Mouse (Mus musculus) erythroblast, adult 5-6 weeks (primary cell): ENCODE data around the gene Afdn. TPM values are rescaled to one million over a fixed set of nuclear protein-coding genes. Genes with fewer than 3 reads are reported as not detected.

Experiments used
- ATAC-seq: replicated peaks from 2 replicates; pipeline ENCODE4 v1.8.0; 2016; ENCODE audit warnings: moderate number of reproducible peaks, mild to moderate bottlenecking, moderate TSS enrichment, inconsistent platforms; ENCODE audit not compliant: poor library complexity, low FRiP score, severe bottlenecking
- total RNA-seq, 2 experiments: library from RNA; stranded (forward) in 1 of 2; stranded (reverse) in 1 of 2; fragments of 150-400 nt in 1 of 2; fragments of 200-764, 138-1000 nt in 1 of 2; gene quantifications; 2 replicates each; pipeline versions ENCODE4 v1.2.3 to v1.2.4; 2015 to 2017; ENCODE audit warnings: low replicate concordance in 2 of 2

Gene Afdn
- total RNA-seq, 2 experiments from 2014 or later = 1.7 to 13.6 TPM

GRCm38 (mm10) chr17:13856429-13857090, 96.2 kb downstream of the Afdn start:
- ATAC-seq = no peak

DNA sequence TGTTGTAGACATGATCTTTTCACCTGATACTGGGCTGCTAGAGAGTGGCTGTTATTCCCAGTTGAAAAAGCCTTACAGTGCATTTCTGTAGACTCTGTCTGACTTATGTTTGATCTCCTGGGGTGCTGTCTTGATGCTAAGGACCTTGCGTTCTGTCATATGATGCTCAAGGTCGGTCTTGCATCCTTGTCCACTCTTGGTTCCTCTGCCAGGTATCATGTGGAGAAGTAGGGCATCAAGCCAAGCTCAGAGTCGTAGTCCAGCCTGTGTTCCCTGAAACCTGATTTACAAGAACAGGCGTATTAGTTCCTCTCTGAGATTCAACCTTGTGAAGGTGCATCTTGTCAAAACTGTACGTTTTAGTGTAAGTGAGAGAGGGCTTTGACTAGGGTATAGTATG, 105.0 kb downstream of the Afdn start:
- no peak for ATAC-seq

GRCm38 (mm10) chr17:13866951-13867351, 106.6 kb downstream of the Afdn start:
- ATAC-seq = no peak

DNA sequence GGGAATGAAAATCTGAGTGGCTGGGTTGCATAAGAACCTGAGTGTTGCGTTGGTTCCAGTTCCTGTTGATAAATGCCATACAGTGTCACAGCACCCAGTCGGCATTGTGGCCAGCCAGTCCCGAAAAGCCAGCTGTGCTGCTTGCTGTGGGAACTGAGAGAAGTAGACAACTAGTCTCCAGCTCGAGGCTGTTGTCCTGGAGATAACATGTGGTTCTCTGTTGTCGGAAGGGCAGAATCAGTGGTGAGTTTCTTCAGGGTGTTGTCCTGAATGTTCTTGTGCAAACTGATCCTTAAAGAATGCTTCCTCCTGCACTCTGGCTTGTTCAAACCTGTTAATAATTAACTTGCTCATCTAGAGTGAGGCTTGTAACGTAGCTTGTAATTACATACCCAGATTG, 107.1 kb downstream of the Afdn start:
- ATAC-seq = no peak

GRCm38 (mm10) chr17:13870236-13870635, 109.9 kb downstream of the Afdn start:
- ATAC-seq = no peak

DNA sequence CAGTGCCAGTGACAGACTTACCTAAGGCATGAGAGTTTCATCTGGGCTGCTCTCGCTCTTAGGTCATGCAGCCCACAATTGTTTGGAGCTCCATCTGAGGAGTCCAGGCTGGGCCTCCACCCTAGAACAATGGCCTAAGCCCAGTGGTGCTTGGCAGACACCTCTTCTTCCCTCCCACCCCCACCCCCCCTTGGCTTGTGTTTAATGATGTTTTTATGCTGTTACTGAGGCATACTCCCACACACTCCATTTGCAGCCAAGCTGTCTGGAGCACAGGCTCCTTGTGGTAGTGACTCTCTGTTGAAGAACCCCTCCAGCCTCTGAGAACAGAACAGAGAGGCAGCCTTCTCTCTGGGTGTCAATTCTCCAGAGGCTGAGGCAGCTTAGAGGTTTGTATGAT, 113.9 kb downstream of the Afdn start:
- no peak for ATAC-seq

DNA sequence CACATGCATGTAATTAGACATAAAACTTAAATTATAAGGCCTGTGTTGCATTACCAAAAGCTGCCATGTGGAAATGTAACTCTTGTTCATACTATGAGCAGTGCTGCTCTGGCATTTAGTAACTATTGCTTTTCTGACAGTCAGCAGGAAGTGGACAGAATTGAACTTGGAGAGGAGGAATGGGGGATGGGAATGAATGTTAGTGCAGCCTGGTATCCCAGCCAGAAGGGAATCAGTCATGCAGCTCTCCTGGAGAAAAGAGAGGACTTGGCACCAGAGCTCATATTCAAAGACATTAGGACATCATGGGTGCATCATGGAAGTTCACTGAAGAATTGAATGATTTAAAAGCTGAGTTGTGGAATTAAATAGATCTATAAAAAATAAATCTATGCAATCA, 117.1 kb downstream of the Afdn start:
- ATAC-seq = no peak

GRCm38 (mm10) chr17:13879731-13880130, 119.4 kb downstream of the Afdn start:
- ATAC-seq = no peak

- ATAC-seq = no peak
These were observed 123.2 kb downstream of the Afdn start for GRCm38 (mm10) chr17:13883540-13883939.

DNA sequence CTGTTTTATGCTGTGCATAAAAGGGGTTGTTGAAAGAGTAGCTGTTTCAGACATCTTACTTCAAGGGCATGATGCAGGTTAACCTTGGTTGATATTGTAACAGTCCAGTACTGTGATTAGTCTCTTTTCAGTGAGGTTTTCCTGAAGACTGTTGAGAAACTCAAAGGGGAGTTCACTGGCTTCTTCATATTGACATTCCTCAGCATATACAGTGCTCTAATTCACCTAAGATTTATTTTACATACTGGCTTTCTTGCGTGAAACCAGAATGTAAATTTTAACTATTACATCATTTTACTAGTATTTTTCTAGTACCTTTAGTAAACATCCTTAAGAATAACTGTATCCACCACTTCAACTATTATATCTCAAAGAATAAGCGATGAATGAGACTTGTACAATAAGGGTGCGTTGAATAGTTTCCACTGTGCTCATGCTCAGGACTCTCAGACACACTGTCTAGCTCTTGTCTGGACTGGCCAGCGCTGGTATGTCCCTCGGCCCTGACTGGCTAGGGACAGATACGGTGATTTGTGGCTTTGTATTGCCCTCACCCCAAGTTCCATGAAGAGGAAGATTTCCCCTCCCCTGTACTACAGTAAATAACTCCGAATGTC, 129.6 kb downstream of the Afdn start:
- ATAC-seq = no peak

DNA sequence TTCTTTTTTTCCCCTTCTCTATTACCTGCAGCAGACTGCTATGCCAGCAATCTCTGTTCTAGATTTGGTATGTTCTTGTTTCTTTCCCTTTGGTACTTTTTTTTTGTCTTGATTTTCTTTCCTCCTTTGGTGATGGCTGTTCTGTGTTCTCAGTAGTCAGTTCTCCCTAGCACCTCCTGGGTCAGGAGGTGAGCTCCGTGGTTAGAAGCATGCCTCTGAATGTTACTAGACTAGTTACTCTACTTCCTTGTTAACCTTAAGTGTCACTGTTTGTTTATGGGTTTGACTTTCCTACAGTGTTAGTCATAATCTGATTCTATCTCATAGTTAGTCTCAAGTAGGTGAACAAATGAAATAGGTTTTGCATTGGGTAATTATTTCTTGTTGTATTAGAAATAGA, 130.6 kb downstream of the Afdn start:
- ATAC-seq = no peak

DNA sequence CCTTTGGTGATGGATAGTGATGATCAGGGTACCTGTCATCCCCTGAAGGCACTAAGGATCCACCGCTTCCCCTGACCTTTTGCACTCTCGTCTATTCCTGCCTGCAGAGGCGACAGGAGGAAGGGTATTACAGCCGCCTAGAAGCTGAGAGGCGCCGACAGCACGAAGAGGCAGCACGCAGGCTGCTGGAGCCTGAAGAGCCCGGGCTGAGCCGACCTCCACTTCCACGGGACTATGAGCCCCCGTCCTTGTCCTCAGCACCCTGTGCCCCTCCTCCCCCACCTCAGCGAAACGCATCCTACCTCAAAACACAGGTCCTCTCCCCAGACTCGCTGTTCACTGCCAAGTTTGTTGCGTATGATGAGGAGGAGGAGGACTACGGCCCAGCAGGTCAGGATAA, 138.5 kb downstream of the Afdn start:
- no peak for ATAC-seq

DNA sequence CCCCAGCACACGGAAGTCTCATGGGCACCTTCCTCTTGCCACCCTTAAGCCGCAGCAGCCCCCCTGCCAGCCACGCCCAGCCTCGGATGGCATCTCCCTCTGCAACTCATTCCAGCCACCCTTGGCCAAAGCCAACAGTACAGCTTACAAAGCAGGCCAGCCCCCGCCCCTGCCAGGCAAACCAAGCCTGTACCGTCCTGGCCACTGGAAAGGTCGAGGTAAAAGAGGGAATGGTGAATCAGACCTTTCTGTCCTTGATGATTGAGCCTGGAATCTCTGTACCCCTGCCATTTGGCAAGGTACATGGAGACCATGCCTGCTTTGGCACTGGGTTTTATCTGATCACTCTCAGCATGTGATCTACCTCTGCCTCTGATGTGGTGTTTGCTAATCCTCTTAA, 138.9 kb downstream of the Afdn start:
- no peak for ATAC-seq

DNA sequence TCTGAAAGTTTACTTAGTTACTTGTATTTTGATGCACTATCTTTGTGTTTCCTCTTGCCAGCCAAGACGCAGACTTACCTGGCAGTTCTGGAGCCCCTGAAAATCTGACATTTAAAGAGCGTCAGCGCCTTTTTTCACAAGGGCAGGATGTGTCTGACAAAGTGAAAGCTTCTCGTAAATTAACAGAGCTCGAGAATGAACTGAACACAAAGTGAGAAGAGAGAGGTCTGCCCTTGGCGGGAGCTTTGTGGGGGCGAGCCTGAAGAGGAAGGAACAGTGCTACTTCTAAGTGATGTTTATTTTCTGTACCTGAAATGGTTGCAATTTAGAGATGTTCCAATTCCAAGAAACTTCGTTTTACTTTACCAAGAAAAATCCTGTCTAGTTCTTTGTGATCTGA, 143.5 kb downstream of the Afdn start:
- no peak for ATAC-seq

- no peak for ATAC-seq
These were observed 146.7 kb downstream of the Afdn start for GRCm38 (mm10) chr17:13907082-13907481.

- ATAC-seq = no peak
These were observed 147.3 kb downstream of the Afdn start for GRCm38 (mm10) chr17:13907681-13908080.

DNA sequence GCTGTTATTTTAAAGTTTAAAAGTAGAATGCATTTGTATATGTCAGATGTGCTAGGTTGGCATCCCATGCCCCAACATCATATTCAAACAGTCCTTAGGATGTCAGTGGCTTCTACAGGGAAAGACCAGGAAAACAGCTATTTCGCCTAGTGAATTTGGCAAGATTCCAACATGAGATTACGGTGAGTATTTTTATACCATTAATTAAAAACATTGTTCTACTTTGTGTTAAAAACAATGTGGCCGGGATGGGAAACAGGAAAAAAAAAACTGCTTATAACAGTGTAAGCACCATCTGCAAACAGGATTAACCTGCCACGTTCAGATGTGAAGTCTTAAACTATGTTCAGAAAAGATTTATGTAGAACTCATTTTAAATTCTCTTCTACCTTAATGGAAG, 153.6 kb downstream of the Afdn start:
- ATAC-seq = no peak

DNA sequence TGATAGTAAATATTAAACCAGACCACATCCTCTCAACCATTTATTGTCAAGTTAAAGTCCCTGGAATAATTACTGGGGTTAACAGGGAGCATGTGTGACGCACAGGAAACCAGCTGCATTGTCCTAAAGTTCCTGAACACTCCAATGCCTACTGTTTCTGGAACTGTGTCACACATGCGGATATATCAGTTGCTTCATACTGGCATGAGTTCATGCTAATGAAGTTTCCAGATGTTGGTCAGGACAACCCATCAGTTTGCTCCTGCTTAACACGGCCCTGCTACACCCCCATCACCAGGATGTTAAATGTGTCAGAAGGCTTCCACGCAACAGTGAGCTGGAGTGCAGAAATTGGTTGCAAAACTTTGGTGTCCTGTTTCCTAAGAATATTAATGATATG, 154.2 kb downstream of the Afdn start:
- ATAC-seq = no peak

DNA sequence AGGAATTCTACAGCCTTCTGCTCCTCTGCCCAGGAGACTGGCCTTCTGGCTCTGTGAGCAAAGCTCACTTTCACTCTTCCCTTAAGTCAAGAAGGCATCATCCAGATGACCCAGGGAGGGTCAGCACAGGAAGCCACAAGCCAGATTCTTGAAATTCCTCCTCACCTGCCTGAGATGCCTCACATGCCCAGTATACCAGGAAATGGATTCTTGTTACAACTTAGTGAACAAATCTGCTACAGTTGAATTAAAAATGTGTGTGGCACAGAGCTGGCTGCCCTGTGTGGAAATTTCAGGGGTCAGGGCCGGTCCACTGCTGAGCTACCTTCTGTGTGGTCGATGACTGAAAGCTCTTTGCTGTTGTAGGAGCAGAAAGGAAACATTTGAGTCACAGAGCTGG, 160.4 kb downstream of the Afdn start:
- no peak for ATAC-seq

DNA sequence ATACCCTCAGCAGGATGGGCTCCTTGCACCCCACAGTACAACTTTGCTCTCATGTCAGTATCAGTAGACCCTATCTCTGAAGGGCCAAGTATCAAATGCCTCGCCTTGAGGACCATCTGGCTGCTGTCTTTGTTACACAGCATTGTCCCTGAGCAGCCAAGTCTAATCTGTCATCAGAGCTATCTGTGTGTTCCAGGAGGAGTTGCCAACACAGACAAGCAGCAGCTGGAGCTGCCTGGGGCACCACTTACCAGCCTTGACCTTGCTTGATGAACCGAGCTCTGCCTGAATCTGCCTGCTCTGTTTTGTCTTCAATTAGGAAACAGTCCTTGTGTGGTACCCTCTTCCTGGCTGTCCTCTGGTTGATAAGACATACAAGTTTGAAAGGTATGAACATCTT, 163.1 kb downstream of the Afdn start:
- no peak for ATAC-seq

- ATAC-seq = no peak
These were observed 164.2 kb downstream of the Afdn start for GRCm38 (mm10) chr17:13924588-13924987.

- no peak for ATAC-seq
These were observed 165.6 kb downstream of the Afdn start for GRCm38 (mm10) chr17:13925931-13926330.
